Mouse (Mus musculus): ENCODE results near the gene Atp7b. TPM values are rescaled to one million over a fixed set of nuclear protein-coding genes. Genes with fewer than 3 reads are reported as not detected.

Atp7b gene
- 0.09 and 0.10 TPM in 2 replicates for polyA plus RNA-seq (2012; rRNA removed; ENCODE audit: low replicate concordance)

GRCm38 (mm10) chr8:22059821-22060445 lies at the start of gene Atp7b:
Gene Atp7b (minus strand): TSS chr8:22060305.

GRCm38 (mm10) chr8:22060446-22060889 lies 363 bp upstream of the Atp7b start, which contains the start of gene Alg11:
Gene Alg11 (plus strand): TSS chr8:22060721.

GRCm38 (mm10) chr8:21969475-21969874 lies 90.6 kb downstream of the Atp7b start, which contains the start of gene Ccdc70:
Gene Ccdc70 (plus strand): TSS chr8:21969775.

GRCm38 (mm10) chr8:21958414-21958813 lies 101.7 kb downstream of the Atp7b start, which contains the start of gene Fam90a1a:
Gene Fam90a1a (plus strand): TSS chr8:21958714.

GRCm38 (mm10) chr8:21946462-21946861 lies 113.6 kb downstream of the Atp7b start, which contains the start of gene Defb13:
Gene Defb13 (plus strand): TSS chr8:21946762.

Other genes with a start within 250 kb of the Atp7b start
- gene Defb50, start 236.8 kb downstream of the Atp7b start, polyA plus RNA-seq (2012; rRNA removed; ENCODE audit: low replicate concordance) = 0.96 TPM in 1 of 2 replicates, not detected in the other
- not detected in 2 replicates for gene Defb2, start 220.4 kb downstream of the Atp7b start, polyA plus RNA-seq (2012; rRNA removed; ENCODE audit: low replicate concordance)
- gene Defb10, start 201.4 kb downstream of the Atp7b start, polyA plus RNA-seq (2012; rRNA removed; ENCODE audit: low replicate concordance) = not detected in 2 replicates
- not detected in 2 replicates for gene Defb9, start 174.9 kb downstream of the Atp7b start, polyA plus RNA-seq (2012; rRNA removed; ENCODE audit: low replicate concordance)
- gene Defb11, start 153.9 kb downstream of the Atp7b start, polyA plus RNA-seq (2012; rRNA removed; ENCODE audit: low replicate concordance) = not detected in 2 replicates
- not detected in 2 replicates for gene Defb15, start 127.6 kb downstream of the Atp7b start, polyA plus RNA-seq (2012; rRNA removed; ENCODE audit: low replicate concordance)
- not detected in 2 replicates for gene Defb35, start 122.0 kb downstream of the Atp7b start, polyA plus RNA-seq (2012; rRNA removed; ENCODE audit: low replicate concordance)
- not detected in 2 replicates for gene Defb13, start 113.5 kb downstream of the Atp7b start, polyA plus RNA-seq (2012; rRNA removed; ENCODE audit: low replicate concordance)
- gene Fam90a1a, start 101.6 kb downstream of the Atp7b start, polyA plus RNA-seq (2012; rRNA removed; ENCODE audit: low replicate concordance) = 0.72 and 1.5 TPM in 2 replicates
- gene Ccdc70, start 90.5 kb downstream of the Atp7b start, polyA plus RNA-seq (2012; rRNA removed; ENCODE audit: low replicate concordance) = not detected in 2 replicates
- gene Alg11, start 416 bp upstream of the Atp7b start, polyA plus RNA-seq (2012; rRNA removed; ENCODE audit: low replicate concordance) = 2.2 and 7.4 TPM in 2 replicates
- 0.05 and 0.22 TPM in 2 replicates for gene Nek5, start 64.7 kb upstream of the Atp7b start, polyA plus RNA-seq (2012; rRNA removed; ENCODE audit: low replicate concordance)
- 0.56 and 1.0 TPM in 2 replicates for gene Nek3, start 106.1 kb upstream of the Atp7b start, polyA plus RNA-seq (2012; rRNA removed; ENCODE audit: low replicate concordance)
- gene Ckap2, start 125.5 kb upstream of the Atp7b start, polyA plus RNA-seq (2012; rRNA removed; ENCODE audit: low replicate concordance) = 0.46 and 0.57 TPM in 2 replicates
- 6.2 and 13.8 TPM in 2 replicates for gene Vps36, start 132.5 kb upstream of the Atp7b start, polyA plus RNA-seq (2012; rRNA removed; ENCODE audit: low replicate concordance)
- 5.5 and 7.2 TPM in 2 replicates for gene Thsd1, start 167.0 kb upstream of the Atp7b start, polyA plus RNA-seq (2012; rRNA removed; ENCODE audit: low replicate concordance)
- gene Tpte, start 223.1 kb upstream of the Atp7b start, polyA plus RNA-seq (2012; rRNA removed; ENCODE audit: low replicate concordance) = 0.06 TPM in 1 of 2 replicates, not detected in the other

Measured in mammary gland, adult 2 months (tissue).